Mouse (Mus musculus) thymus, adult 2 months (tissue): ENCODE data around the gene Cnksr3.

ENCODE experiments used
- CTCF ChIP-seq: fragments of 200-500 bp; IDR thresholded peaks from 2 replicates; pipeline ENCODE4 v1.5.1; 2012; ENCODE audit warnings: mild to moderate bottlenecking, control low read depth, low read length, moderate library complexity, borderline replicate concordance; ENCODE audit not compliant: control insufficient read depth, poor library complexity, insufficient read depth; ENCODE audit errors: extremely low read depth
- POLR2A ChIP-seq: fragments of 200-500 bp; IDR thresholded peaks from 2 replicates; pipeline ENCODE4 v1.6.1; 2012; ENCODE audit warnings: mild to moderate bottlenecking, low read length, control low read depth, moderate library complexity; ENCODE audit not compliant: control insufficient read depth, poor library complexity, insufficient read depth; ENCODE audit errors: extremely low read depth

DNA sequence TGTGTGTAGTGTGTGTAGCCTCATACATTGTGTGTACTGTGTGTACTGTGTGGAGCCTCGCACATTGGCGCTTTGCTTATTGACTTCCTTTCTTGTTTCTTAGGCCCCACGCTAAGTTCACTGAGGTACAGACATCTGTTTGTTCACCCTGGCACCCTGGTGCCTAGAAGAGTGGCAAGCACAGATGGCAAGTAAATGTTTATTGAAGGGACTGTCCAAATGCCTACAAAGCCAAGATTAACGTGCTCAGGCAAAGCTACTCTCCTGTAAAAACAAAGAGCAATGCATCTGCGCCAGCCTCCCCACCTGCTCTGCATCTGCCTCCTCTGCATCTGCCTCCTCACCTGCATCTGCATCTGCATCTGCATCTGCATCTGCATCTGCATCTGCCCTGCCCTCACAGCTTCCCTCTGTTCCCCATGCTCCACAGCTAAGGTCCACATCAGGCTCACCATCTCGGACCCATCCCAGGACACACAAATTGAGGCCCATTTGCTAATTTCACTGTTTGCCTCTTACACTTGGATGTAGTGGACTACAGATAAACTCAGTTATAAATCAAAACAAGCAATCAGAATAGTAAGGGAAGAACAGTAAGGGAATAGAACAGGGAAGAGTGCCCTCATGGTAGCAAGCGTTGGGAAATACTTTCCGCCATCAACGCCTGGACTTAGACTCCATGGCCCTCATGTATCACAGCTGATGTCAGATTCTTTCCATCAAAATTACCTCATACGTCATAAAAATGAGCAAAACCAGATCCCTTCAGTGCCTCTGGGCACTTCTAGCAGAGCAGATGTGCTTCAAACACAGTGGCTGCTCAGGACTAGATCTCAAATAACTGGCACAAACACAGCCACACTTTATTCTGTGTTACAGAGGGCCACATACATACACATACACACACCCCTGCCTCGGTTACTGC, 62.1 kb downstream of the Cnksr3 start:
- TF ChIP-seq CTCF (no peak), POLR2A (no peak)
